Comparison of ENCODE assay signal across 15 mouse cellular contexts in the genomic region with DNA sequence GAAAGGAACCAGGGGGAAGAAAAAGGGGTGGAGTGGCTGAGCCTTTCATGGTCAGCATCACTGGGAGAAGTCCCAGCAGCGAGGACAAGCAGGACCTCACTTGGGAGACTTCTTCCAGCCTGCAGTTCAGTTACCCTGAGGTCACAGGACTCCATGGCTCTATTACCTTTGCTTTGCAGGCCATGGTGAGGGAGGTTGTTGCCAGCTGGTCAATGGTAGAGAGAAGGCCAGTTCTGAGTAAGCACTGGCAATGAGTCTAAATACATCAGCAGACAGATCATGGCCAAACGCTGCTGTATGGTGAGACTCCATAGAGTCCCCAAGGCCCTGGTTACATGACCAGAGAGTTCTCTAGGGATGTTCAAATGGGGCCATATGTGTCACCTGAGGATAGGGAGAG.
"Had no signal": no experiment of that assay in that cellular context is flagged by ENCODE, and none has a peak within 500 bp of the region (broad histone marks: within the 10 kb centered on the region; RNA-seq: fewer than 3 reads in every experiment).

No protein-coding gene starts in this region.

- H3K27me3 ChIP-seq: limb, embryonic 12.5 days; limb, embryonic 15.5 days; liver, embryonic 13.5 days had no signal

- H3K36me3 ChIP-seq: limb, embryonic 12.5 days; limb, embryonic 15.5 days; liver, embryonic 13.5 days had no signal

- H3K9me3 ChIP-seq: limb, embryonic 12.5 days; limb, embryonic 15.5 days; liver, embryonic 13.5 days had no signal

- H3K4me3 ChIP-seq: limb, embryonic 12.5 days; limb, embryonic 15.5 days; liver, embryonic 13.5 days had no signal

- H3K27ac ChIP-seq: limb, embryonic 12.5 days; liver, embryonic 13.5 days; stomach, postnatal 0 days had no signal

- DNase-seq: kidney, adult 9 months; kidney, postnatal 14 days; kidney, postnatal 4 days; left cerebral cortex, postnatal 4 days; liver, embryonic 13.5 days; lung, adult 2 months; lung, postnatal 14 days; lung, postnatal 4 days; midbrain, embryonic 14.5 days; thymus, adult 2 months; thymus, postnatal 14 days; thymus, postnatal 4 days had no signal
